Mouse (Mus musculus): ENCODE data around the gene Cask.
"Not testable (repeated sequence)": the region's sequence is repeated elsewhere in the genome, so short reads cannot be mapped to it uniquely, and the experiment has no call there.

Gene Cask

DNA sequence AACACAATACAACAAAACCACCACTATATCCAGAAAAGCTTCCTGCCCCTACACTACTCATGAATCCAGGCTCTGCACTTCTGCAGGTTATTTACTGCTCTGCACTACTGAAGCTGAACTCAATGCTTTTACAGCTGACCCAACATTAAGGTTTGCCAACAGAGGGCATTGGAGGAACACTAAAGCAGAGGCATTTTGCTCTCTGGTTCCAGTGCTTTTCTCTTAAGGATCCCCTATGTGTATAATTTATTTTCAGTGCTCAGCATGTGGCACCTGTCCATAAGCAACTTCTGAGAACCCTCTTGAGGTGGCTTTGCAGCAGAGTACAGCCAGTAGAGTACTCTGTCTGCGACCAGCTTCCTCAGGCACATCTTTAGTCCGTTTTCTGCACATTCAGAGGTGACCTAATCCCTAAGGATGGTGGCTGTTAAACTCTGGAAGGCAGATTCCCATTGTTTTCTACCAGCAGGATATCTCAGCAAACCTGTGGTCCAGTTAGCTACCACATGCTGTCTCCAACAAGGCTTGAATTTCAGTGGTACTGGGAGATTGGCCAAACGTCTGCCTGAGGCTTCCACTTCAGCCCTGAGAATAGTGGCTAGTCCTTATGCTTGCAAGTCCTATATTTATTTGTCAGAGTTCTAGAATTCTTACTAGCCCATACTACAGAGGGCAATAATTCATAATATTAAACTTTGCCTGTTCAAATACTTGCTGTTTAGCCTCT, 93.7 kb downstream of the Cask start:
- Histone ChIP-seq H3K4me3 (replicated peaks; ENCODE audit: low read length) (no peak overlapping the region), H3K36me3 (ENCODE audit: insufficient read depth, low read length) (no peaks in the 10 kb centered on the region), H3K9me3 (ENCODE audit: low read length) (no peaks in the 10 kb centered on the region), H3K27me3 (ENCODE audit: insufficient read depth, low read length) (no peaks in the 10 kb centered on the region), H3K4me1 (replicated peaks; ENCODE audit: low read depth, low read length) (peaks cover 2% of the 10 kb centered on the region; the same call in 1 of the 2 replicates)
- TF ChIP-seq POU5F1 (IDR thresholded peaks at IDR 0.05; ENCODE audit: borderline replicate concordance, low read length) (no peak), NANOG (IDR thresholded peaks at IDR 0.05; ENCODE audit: borderline replicate concordance, low read length) (no peak), CTCF (conservative IDR thresholded peaks at IDR 0.05; ENCODE audit: low read length) (no peak)

DNA sequence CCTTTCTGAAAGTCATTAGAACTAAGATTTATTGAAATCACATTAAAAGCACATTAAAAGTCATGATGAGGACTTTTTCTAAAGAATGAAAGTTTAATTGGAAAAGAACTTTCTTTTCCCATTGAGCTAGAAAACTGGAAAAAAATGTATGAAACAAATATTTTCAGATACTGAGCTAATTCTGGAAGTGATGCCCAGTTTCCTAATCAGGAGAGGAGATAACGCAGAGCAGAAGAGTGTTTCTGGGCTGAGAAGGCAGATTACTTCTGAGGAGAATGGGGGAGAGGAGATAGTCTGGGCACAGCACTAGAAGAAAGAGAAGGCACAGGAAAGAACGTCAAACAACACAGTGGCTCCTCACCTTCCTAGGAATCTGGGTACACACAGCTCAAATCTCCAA, 110.1 kb downstream of the Cask start:
- H3K36me3 ChIP-seq (ENCODE audit: insufficient read depth, low read length), result no peaks in the 10 kb centered on the region
- no peaks in the 10 kb centered on the region for H3K27me3 ChIP-seq (ENCODE audit: insufficient read depth, low read length)
- no peak overlapping the region for H3K4me3 ChIP-seq (replicated peaks; ENCODE audit: low read length)
- TF ChIP-seq POU5F1 (IDR thresholded peaks at IDR 0.05; ENCODE audit: borderline replicate concordance, low read length), result no peak
- no peak for TF ChIP-seq NANOG (IDR thresholded peaks at IDR 0.05; ENCODE audit: borderline replicate concordance, low read length)
- TF ChIP-seq CTCF (conservative IDR thresholded peaks at IDR 0.05; ENCODE audit: low read length), result no peak
- no peaks in the 10 kb centered on the region for H3K4me1 ChIP-seq (replicated peaks; ENCODE audit: low read depth, low read length)
- H3K9me3 ChIP-seq (ENCODE audit: low read length), result no peaks in the 10 kb centered on the region

DNA sequence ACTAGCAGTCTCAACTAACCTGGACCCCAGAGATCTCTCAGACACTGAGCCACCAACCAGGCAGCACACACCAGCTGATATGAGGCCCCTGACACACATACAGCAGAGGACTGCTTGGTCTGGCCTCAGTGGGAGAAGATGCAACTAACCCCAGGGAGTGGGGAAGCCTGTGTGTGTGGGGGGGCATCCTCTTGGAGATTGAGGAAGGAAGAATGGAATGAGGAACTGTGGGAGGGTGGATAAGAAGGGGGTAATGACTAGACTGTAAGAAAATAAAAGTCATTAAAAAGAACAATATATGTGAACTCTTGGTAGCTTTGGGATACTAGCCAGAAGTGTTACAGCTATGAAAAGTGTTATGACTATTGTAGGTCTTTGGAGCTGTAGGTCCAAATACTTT, 120.4 kb downstream of the Cask start:
- H3K4me3 ChIP-seq (replicated peaks; ENCODE audit: low read length); H3K27me3 ChIP-seq (ENCODE audit: insufficient read depth, low read length); H3K4me1 ChIP-seq (replicated peaks; ENCODE audit: low read depth, low read length); H3K36me3 ChIP-seq (ENCODE audit: insufficient read depth, low read length); H3K9me3 ChIP-seq (ENCODE audit: low read length): not testable (repeated sequence)

- TF ChIP-seq POU5F1 (IDR thresholded peaks at IDR 0.05; ENCODE audit: borderline replicate concordance, low read length), result no peak
- no peak for TF ChIP-seq CTCF (conservative IDR thresholded peaks at IDR 0.05; ENCODE audit: low read length)
- no peak for TF ChIP-seq NANOG (IDR thresholded peaks at IDR 0.05; ENCODE audit: borderline replicate concordance, low read length)
- no peaks in the 10 kb centered on the region for H3K27me3 ChIP-seq (ENCODE audit: insufficient read depth, low read length)
- no peaks in the 10 kb centered on the region for H3K9me3 ChIP-seq (ENCODE audit: low read length)
- no peaks in the 10 kb centered on the region for H3K36me3 ChIP-seq (ENCODE audit: insufficient read depth, low read length)
- H3K4me3 ChIP-seq (replicated peaks; ENCODE audit: low read length), result no peak overlapping the region
- H3K4me1 ChIP-seq (replicated peaks; ENCODE audit: low read depth, low read length), result no peaks in the 10 kb centered on the region
Measured at GRCm38 (mm10) chrX:13729835-13730480, 121.2 kb downstream of the Cask start.

DNA sequence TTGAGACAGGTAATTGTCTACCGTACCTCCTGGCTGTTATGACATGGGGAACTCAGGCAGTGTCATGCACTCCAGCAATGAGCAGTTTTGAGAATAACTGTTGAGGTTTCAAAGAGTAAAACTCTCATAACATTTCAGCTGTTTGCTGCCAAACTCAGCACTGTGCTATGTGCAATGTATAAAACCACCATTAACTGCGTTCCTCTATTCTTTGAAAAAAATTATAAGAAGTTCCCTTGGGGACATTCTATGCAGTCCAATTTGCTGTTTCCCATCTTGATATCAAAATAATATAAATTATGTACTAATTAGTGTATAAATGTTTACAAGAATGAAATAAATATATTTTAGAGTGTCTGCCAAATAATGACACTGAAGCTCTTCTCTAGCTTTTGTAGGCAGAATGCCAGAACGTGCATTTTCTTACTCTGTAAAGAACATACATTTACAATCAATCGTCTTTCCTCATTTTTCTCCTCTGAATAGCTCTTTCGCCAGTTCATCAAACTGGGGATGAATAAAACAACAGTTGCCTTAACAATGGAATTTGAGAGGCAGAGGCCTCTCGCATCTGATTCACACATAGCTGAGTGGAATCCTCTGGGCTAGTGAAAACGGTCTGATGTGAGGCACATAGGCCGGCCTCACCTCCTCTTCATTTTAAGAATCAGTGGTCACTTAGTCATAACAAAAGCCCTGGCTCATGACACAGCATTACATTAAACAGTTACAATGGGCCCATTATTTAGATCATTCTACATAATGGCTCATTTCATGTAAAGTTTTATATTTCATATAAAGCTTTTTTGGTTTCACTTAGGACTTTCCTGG, 125.4 kb downstream of the Cask start:
- no peaks in the 10 kb centered on the region for H3K9me3 ChIP-seq (ENCODE audit: low read length)
- no peaks in the 10 kb centered on the region for H3K36me3 ChIP-seq (ENCODE audit: insufficient read depth, low read length)
- no peaks in the 10 kb centered on the region for H3K4me1 ChIP-seq (replicated peaks; ENCODE audit: low read depth, low read length)
- TF ChIP-seq NANOG (IDR thresholded peaks at IDR 0.05; ENCODE audit: borderline replicate concordance, low read length) (no peak), POU5F1 (IDR thresholded peaks at IDR 0.05; ENCODE audit: borderline replicate concordance, low read length) (no peak), CTCF (conservative IDR thresholded peaks at IDR 0.05; ENCODE audit: low read length) (no peak)
- H3K4me3 ChIP-seq (replicated peaks; ENCODE audit: low read length), result no peak overlapping the region
- no peaks in the 10 kb centered on the region for H3K27me3 ChIP-seq (ENCODE audit: insufficient read depth, low read length)

GRCm38 (mm10) chrX:13720296-13720829, 130.8 kb downstream of the Cask start:
- Histone ChIP-seq H3K4me1 (replicated peaks; ENCODE audit: low read depth, low read length) (no peaks in the 10 kb centered on the region), H3K9me3 (ENCODE audit: low read length) (no peaks in the 10 kb centered on the region), H3K27me3 (ENCODE audit: insufficient read depth, low read length) (no peaks in the 10 kb centered on the region), H3K36me3 (ENCODE audit: insufficient read depth, low read length) (no peaks in the 10 kb centered on the region), H3K4me3 (replicated peaks; ENCODE audit: low read length) (no peak overlapping the region)
- TF ChIP-seq NANOG (IDR thresholded peaks at IDR 0.05; ENCODE audit: borderline replicate concordance, low read length), result no peak

DNA sequence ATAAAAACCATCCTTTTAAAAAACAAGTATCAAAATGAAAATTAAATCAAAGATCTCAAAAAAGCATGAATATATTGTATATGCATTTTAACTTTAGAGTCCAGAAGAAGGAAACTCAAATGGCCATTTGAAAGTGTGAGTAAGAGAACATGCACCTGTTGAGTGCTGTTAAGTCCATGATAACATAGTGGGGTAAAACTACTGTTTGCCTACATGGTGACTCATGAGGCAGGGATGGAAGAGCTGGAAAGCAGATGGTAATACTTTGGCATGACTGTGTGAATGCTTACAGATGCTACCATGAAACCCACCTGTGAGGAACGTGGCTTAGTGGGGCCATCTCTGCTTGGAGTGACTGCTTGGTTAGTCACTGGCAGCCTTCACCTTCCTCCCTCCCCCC, 132.9 kb downstream of the Cask start:
- H3K27me3 ChIP-seq (ENCODE audit: insufficient read depth, low read length), result no peaks in the 10 kb centered on the region
- no peaks in the 10 kb centered on the region for H3K9me3 ChIP-seq (ENCODE audit: low read length)
- H3K36me3 ChIP-seq (ENCODE audit: insufficient read depth, low read length), result no peaks in the 10 kb centered on the region
- TF ChIP-seq POU5F1 (IDR thresholded peaks at IDR 0.05; ENCODE audit: borderline replicate concordance, low read length) (no peak), CTCF (conservative IDR thresholded peaks at IDR 0.05; ENCODE audit: low read length) (no peak), NANOG (IDR thresholded peaks at IDR 0.05; ENCODE audit: borderline replicate concordance, low read length) (no peak)
- no peaks in the 10 kb centered on the region for H3K4me1 ChIP-seq (replicated peaks; ENCODE audit: low read depth, low read length)
- H3K4me3 ChIP-seq (replicated peaks; ENCODE audit: low read length), result no peak overlapping the region

DNA sequence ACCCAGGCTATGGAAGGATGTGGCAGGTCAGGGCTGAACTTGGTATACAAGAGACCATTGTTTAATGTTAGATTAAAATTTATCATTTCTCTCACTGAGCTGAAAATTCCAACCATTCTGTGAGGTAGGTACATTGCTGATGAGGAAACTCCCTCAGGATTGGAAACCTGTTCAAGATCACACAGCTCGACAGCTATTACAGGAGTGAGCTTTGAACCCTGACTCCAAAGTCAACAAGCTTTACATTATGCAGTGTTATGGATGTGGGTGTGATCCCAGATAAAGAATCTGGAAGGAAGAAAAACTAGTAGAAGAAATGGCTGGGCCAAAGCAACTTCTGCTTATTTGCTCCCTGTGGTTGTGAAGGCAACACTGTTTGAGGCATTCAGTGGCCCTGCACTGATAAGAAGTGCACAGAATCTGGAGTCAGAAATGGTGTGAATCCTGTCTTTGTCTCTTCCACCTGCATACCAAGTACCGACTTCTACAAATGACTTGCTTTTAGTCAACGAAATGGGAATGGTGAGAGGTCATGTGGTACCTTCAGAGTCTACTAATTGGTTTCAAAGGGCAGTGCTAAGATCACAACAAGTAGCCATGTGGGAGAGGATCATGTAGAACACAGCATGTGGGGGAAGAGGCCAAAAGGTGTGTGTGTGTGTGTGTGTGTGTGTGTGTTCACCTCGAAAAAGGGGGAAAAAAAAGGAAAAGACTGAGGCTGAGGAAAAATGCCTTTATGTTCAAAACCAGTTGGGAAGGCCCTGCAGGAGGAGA, 134.2 kb downstream of the Cask start:
- Histone ChIP-seq H3K9me3 (ENCODE audit: low read length) (no peaks in the 10 kb centered on the region), H3K36me3 (ENCODE audit: insufficient read depth, low read length) (no peaks in the 10 kb centered on the region), H3K4me1 (replicated peaks; ENCODE audit: low read depth, low read length) (no peaks in the 10 kb centered on the region), H3K27me3 (ENCODE audit: insufficient read depth, low read length) (no peaks in the 10 kb centered on the region), H3K4me3 (replicated peaks; ENCODE audit: low read length) (no peak overlapping the region)
- no peak for TF ChIP-seq NANOG (IDR thresholded peaks at IDR 0.05; ENCODE audit: borderline replicate concordance, low read length)
- no peak for TF ChIP-seq POU5F1 (IDR thresholded peaks at IDR 0.05; ENCODE audit: borderline replicate concordance, low read length)
